Mouse (Mus musculus) stomach, postnatal 0 days (tissue): ENCODE measurements around the gene Sptb.

Experiments
- CTCF ChIP-seq: IDR thresholded peaks from 2 replicates; pipeline ENCODE4 v1.5.1; 2016; ENCODE audit warnings: antibody characterized with exemption, low read depth, mild to moderate bottlenecking, moderate library complexity
- EP300 ChIP-seq: optimal IDR thresholded peaks from 2 replicates; pipeline ENCODE3; 2016; ENCODE audit warnings: antibody characterized with exemption

DNA sequence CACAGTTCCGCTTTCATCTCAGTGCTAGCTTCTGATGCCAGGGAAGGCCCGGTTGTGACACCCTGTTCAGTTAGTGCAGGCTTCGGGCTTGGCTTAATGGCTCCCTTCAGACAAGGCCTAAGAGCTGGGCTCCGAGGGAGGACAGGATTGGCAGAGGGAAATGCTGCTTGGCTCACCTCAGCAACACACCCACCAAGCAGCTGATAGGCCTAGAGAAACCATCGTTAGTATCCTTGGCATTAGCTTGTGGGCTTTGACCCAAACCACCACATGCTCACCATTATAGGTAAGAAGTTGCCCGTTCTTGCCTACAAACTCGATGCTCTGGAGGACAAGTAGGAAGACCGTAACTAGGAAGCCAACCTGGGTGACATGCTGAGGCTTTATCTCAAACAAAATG lies 38.3 kb downstream of the Sptb start:
- TF ChIP-seq CTCF (no peak), EP300 (no peak)
